Mouse (Mus musculus) C2C12 (cell line): Measurements from ENCODE around the gene Olfr1508. TPM values are rescaled to one million over a fixed set of nuclear protein-coding genes. Genes with fewer than 3 reads are reported as not detected.
"Not testable (repeated sequence)": the region's sequence is repeated elsewhere in the genome, so short reads cannot be mapped to it uniquely, and the experiment has no call there.

Experiments
- H3K27me3 ChIP-seq: one replicate; pipeline ENCODE4 v1.6.1; 2011; ENCODE audit not compliant: control insufficient read depth, insufficient read depth, insufficient read length
- H3K36me3 ChIP-seq: one replicate; pipeline ENCODE4 v1.6.1; 2011; ENCODE audit not compliant: control insufficient read depth, insufficient read depth
- H3K4me3 ChIP-seq: one replicate; pipeline ENCODE4 v1.5.1; 2011; ENCODE audit warnings: mild to moderate bottlenecking, control low read depth; ENCODE audit not compliant: poor library complexity, insufficient read depth, severe bottlenecking
- H3K79me2 ChIP-seq: one replicate; pipeline ENCODE4 v1.6.1; 2011; ENCODE audit not compliant: control insufficient read depth, insufficient read depth
- H3K79me3 ChIP-seq: one replicate; pipeline ENCODE4 v1.6.1; 2011; ENCODE audit warnings: low read depth, control low read depth
- H3ac ChIP-seq: one replicate; pipeline ENCODE3; 2011; ENCODE audit warnings: low read depth; ENCODE audit not compliant: control insufficient read depth, insufficient read length
- CEBPB ChIP-seq: IDR thresholded peaks from one replicate; pipeline ENCODE4 v1.6.1; 2011; ENCODE audit warnings: low read depth, mild to moderate bottlenecking, control low read depth, moderate library complexity
- CTCF ChIP-seq: IDR thresholded peaks from one replicate; pipeline ENCODE4 v1.5.1; 2011; ENCODE audit not compliant: control insufficient read depth, insufficient read depth, insufficient read length
- FOSL1 ChIP-seq: IDR thresholded peaks from one replicate; pipeline ENCODE4 v1.8.0; 2011; ENCODE audit warnings: mild to moderate bottlenecking, low read length; ENCODE audit not compliant: poor library complexity, insufficient read depth, severe bottlenecking
- MAX ChIP-seq: IDR thresholded peaks from one replicate; pipeline ENCODE4 v1.6.1; 2011; ENCODE audit warnings: mild to moderate bottlenecking, control low read depth
- MYOD1 ChIP-seq: IDR thresholded peaks from one replicate; pipeline ENCODE4 v1.6.1; 2011; ENCODE audit warnings: low read depth; ENCODE audit not compliant: control insufficient read depth, insufficient read length
- MYOG ChIP-seq: IDR thresholded peaks from one replicate; pipeline ENCODE4 v1.6.1; 2011; ENCODE audit not compliant: control insufficient read depth, insufficient read length; ENCODE audit errors: extremely low read depth
- USF1 ChIP-seq: IDR thresholded peaks from one replicate; pipeline ENCODE4 v1.6.1; 2011; ENCODE audit warnings: low read depth, mild to moderate bottlenecking, control low read depth, moderate library complexity
- polyA plus RNA-seq: library from polyadenylated mRNA; unstranded; fragments of >200 nt; fragmentation: generic; extraction: Trizol; gene quantifications from one replicate; pipeline ENCODE4 v1.2.1, GENCODE M21; 2012; ENCODE audit warnings: missing spikeins

The Olfr1508 gene
- polyA plus RNA-seq, 1 experiment, result not detected

DNA sequence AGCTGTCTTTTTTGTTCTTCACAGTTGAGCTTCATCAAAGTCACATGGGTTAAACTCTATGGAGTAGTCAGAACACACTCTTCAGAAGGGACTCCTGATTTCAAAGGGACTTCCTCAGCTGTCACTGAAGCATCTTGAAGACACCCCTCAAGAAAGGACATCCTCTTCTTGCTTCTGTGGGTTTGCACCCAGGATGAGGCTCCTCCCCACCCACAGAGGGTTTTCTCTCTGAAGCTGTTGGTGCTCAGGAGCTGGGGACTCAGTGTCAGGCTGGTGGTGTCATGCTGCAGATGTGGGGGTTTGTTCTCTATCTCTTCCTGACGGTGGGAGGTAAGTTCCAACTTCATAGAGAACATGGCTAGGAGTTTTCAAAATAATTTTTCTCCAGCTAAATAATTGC is 39.6 kb downstream of the Olfr1508 start:
- H3ac ChIP-seq, result no peak overlapping the region
- no peaks in the 10 kb centered on the region for H3K36me3 ChIP-seq
- TF ChIP-seq MYOG, result no peak
- TF ChIP-seq FOSL1, result no peak
- TF ChIP-seq USF1, result no peak
- no peak for TF ChIP-seq CTCF
- TF ChIP-seq CEBPB, result no peak
- TF ChIP-seq MYOD1, result no peak
- no peak for TF ChIP-seq MAX
- H3K4me3 ChIP-seq, result no peak overlapping the region
- H3K27me3 ChIP-seq, result no peaks in the 10 kb centered on the region
- no peaks in the 10 kb centered on the region for H3K79me2 ChIP-seq
- H3K79me3 ChIP-seq, result no peaks in the 10 kb centered on the region

DNA sequence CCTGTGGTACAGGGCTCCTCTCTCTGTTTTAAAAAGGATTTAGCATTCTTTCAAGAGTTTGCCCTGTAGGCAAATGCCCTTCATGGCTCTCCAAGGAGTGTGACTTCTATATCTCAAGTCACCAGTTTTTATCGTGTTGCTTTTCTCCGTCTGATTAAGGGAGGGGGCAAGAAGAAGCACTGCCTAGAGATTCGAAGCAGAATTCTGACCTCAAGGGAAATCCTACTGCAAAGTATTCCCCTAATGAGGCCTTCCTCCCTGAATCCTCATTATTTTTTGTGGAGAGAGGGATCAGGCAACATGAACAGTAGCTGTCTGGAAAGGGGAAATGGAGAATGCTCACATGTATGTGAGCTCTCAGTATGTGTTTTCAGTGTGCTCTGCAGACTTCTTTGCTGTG is 53.0 kb downstream of the Olfr1508 start, which contains the start of gene Olfr1510:
Gene Olfr1510 (minus strand): TSS at position 101 of the 400 bp plus-strand sequence.
- TF ChIP-seq FOSL1 (no peak), USF1 (no peak), CTCF (no peak)
- H3K79me2 ChIP-seq, result no peaks in the 10 kb centered on the region
- H3K79me3 ChIP-seq, result no peaks in the 10 kb centered on the region
- no peak within 1 kb of the TSS for H3ac ChIP-seq
- no peak within 1 kb of the TSS for H3K4me3 ChIP-seq
- no peaks in the 10 kb centered on the region for H3K36me3 ChIP-seq
- no peaks in the 10 kb centered on the region for H3K27me3 ChIP-seq

DNA sequence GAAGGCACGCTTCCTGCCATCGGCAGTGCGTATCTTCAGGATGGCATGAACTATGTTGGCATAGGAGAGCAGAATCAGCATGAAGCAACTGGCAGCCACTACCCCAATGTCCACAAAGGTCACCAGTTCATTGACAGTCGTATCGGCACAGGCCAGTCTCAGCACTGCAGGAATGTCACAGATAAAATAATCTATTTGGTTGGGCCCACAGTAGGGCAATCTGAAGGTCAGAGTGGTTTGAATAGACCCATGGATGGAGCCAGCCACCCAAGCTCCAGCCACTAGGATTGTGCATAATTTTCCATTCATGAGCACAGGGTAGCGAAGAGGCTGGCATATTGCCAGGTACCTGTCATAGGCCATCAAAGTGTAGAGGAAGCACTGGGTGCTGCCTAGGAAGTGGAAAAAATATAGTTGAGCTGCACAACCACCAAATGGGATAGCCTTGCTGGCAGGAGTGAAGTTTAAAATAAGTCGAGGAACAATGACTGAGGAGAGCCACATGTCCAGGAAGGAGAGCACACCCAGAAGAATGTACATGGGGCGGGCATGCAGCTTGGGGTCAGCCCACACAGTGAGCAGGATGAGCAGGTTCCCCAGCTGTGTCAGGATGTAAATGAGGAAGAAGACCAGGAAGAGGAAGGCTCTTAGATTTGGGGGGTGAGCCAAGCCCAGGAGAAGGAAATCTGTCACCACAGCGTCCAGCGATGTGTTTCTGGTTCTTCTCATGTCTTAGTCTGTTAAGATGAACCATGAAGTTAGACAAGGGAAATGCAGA is 57.0 kb downstream of the Olfr1508 start:
- not testable (repeated sequence) for H3K79me3 ChIP-seq

More for the DNA sequence above, 57.0 kb downstream of the Olfr1508 start:
- H3K27me3 ChIP-seq, H3K4me3 ChIP-seq, H3K36me3 ChIP-seq, H3K79me2 ChIP-seq, H3ac ChIP-seq: not testable (repeated sequence)

Other genes starting within 250 kb of the Olfr1508 start
- gene Chd8, start 209.7 kb downstream of the Olfr1508 start, polyA plus RNA-seq, result 23.0 TPM
- 18.3 TPM for gene Tox4, start 188.3 kb downstream of the Olfr1508 start, polyA plus RNA-seq
- gene Rab2b, start 187.9 kb downstream of the Olfr1508 start, polyA plus RNA-seq, result 5.5 TPM
- gene Mettl3, start 162.4 kb downstream of the Olfr1508 start, polyA plus RNA-seq, result 33.3 TPM
- gene Sall2, start 138.7 kb downstream of the Olfr1508 start, polyA plus RNA-seq, result 6.7 TPM
- gene Olfr1513, start 111.1 kb downstream of the Olfr1508 start, polyA plus RNA-seq, result not detected
- not detected for gene Olfr1512, start 88.3 kb downstream of the Olfr1508 start, polyA plus RNA-seq
- not detected for gene Olfr1511, start 70.1 kb downstream of the Olfr1508 start, polyA plus RNA-seq
- not detected for gene Olfr1510, start 53.1 kb downstream of the Olfr1508 start, polyA plus RNA-seq
- gene Olfr1509, start 24.5 kb downstream of the Olfr1508 start, polyA plus RNA-seq, result not detected
- gene Olfr1507, start 28.3 kb upstream of the Olfr1508 start, polyA plus RNA-seq, result not detected